Mouse (Mus musculus) lung, embryonic 14.5 days (tissue): ENCODE data around the gene Wls. TPM values are rescaled to one million over a fixed set of nuclear protein-coding genes. Genes with fewer than 3 reads are reported as not detected.

Experiments used
- ATAC-seq: fragments of 200-750 bp; cut with Nextera tagmentation; 2 replicates; pipeline ENCODE4 v1.8.0; 2017; ENCODE audit warnings: mild to moderate bottlenecking, moderate TSS enrichment, moderate library complexity; ENCODE audit not compliant: insufficient read depth
- DNase-seq: peaks from one replicate; pipeline ENCODE4 v3.0.0-alpha.2; 2015
- H3K27ac ChIP-seq: fragments of 300-500 bp; sonication (generic); 2 replicates; pipeline ENCODE4 v1.5.1; 2014; ENCODE audit warnings: low read depth, mild to moderate bottlenecking, moderate library complexity
- H3K27me3 ChIP-seq: fragments of 300-500 bp; sonication (generic); 2 replicates; pipeline ENCODE4 v1.6.1; 2014; ENCODE audit warnings: low read length, control low read depth; ENCODE audit not compliant: insufficient read depth
- H3K36me3 ChIP-seq: fragments of 300-500 bp; sonication (generic); 2 replicates; pipeline ENCODE4 v1.6.1; 2014; ENCODE audit warnings: control low read depth; ENCODE audit not compliant: insufficient read depth
- H3K4me1 ChIP-seq: fragments of 300-500 bp; sonication (generic); 2 replicates; pipeline ENCODE4 v1.6.1; 2014; ENCODE audit warnings: antibody characterized with exemption, control low read depth; ENCODE audit not compliant: insufficient read depth
- H3K4me2 ChIP-seq: fragments of 300-500 bp; sonication (generic); 2 replicates; pipeline ENCODE4 v1.6.1; 2014; ENCODE audit warnings: mild to moderate bottlenecking
- H3K4me3 ChIP-seq: fragments of 300-500 bp; sonication (generic); 2 replicates; pipeline ENCODE4 v1.5.1; 2014; ENCODE audit warnings: low read depth, low read length
- H3K9ac ChIP-seq: fragments of 300-500 bp; sonication (generic); 2 replicates; pipeline ENCODE4 v1.6.1; 2014
- H3K9me3 ChIP-seq: fragments of 300-500 bp; sonication (generic); 2 replicates; pipeline ENCODE4 v1.6.1; 2016; ENCODE audit warnings: low read depth, low read length, control low read depth
- CTCF ChIP-seq: IDR thresholded peaks from 2 replicates; pipeline ENCODE4 v1.5.1; 2016; ENCODE audit warnings: antibody characterized with exemption, low read depth
- WGBS: fragments of 180-500 bp; shearing (Covaris S2); extraction: QIAGEN DNeasy Blood & Tissue Kit; methylation state at CpG from one replicate; pipeline ENCODE4 v1.1.7; 2014; 5-methylcytosine and 5-hydroxymethylcytosine counted together
- polyA plus RNA-seq: library from polyadenylated mRNA; unstranded; fragments of >200 nt; fragmentation: Nextera tagmentation; extraction: Ambion mirVana; gene quantifications from 2 replicates; pipeline ENCODE4 v1.2.1, GENCODE M21; 2014

Gene Wls
- polyA plus RNA-seq, 1 experiment from 2014 or later = 153 TPM

- Histone ChIP-seq H3K4me2 (no peak overlapping the region), H3K27me3 (no peaks in the 10 kb centered on the region), H3K36me3 (no peaks in the 10 kb centered on the region; the same call in 1 of the 2 replicates), H3K4me3 (no peak overlapping the region), H3K27ac (no peak overlapping the region), H3K4me1 (peaks cover 3% of the 10 kb centered on the region; the same call in 1 of the 2 replicates), H3K9me3 (no peaks in the 10 kb centered on the region), H3K9ac (no peak overlapping the region)
- DNase-seq (no peak), ATAC-seq (no peak)
- 31% methylated on average over 2 of the region's 2 CpGs for WGBS
- no peak for TF ChIP-seq CTCF
Measured at GRCm38 (mm10) chr3:159883325-159883724, 43.9 kb downstream of the Wls start.

DNA sequence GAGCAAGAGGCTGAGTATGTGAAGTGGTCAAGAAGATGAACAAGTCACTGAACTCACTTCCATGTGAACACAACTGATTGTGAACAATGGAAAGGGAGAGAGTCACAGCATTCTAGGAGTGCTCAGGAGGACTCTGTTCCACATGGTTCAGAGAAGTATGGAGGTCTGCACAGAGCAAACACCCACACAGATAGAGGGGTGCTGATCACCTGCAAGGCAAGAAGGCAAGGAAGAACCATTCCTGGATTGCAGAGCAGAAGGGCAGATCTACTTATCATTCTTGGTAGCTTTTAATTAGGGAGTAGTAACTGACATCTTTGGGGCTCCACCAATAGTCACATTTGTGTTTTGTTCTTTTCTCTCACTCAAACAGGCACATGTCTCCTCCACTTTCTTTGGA is 45.3 kb downstream of the Wls start:
- Histone ChIP-seq H3K4me2 (no peak overlapping the region), H3K9me3 (no peaks in the 10 kb centered on the region), H3K27me3 (no peaks in the 10 kb centered on the region), H3K27ac (peak overlapping the region; percentile 39; the same call in 1 of the 2 replicates), H3K4me3 (no peak overlapping the region), H3K4me1 (peaks cover 3% of the 10 kb centered on the region; the same call in 1 of the 2 replicates), H3K36me3 (no peaks in the 10 kb centered on the region; the same call in 1 of the 2 replicates), H3K9ac (no peak overlapping the region)
- no peak for DNase-seq
- TF ChIP-seq CTCF = no peak
- ATAC-seq = peak; percentile 45; the same call in 1 of the 2 replicates

- no peaks in the 10 kb centered on the region; the same call in 1 of the 2 replicates for H3K36me3 ChIP-seq
- no peaks in the 10 kb centered on the region for H3K9me3 ChIP-seq
- no peak overlapping the region for H3K4me2 ChIP-seq
- TF ChIP-seq CTCF = no peak
- H3K27me3 ChIP-seq = no peaks in the 10 kb centered on the region
- no peak overlapping the region for H3K4me3 ChIP-seq
- ATAC-seq (peak; percentile 97), DNase-seq (peak; percentile 95)
- no peak overlapping the region for H3K9ac ChIP-seq
- peak overlapping the region; percentile 39; the same call in 1 of the 2 replicates for H3K27ac ChIP-seq
- WGBS = 5% methylated on average over 3 of the region's 3 CpGs
- H3K4me1 ChIP-seq = peaks cover 3% of the 10 kb centered on the region; the same call in 1 of the 2 replicates
Measured at GRCm38 (mm10) chr3:159885271-159885670, 45.8 kb downstream of the Wls start.

DNA sequence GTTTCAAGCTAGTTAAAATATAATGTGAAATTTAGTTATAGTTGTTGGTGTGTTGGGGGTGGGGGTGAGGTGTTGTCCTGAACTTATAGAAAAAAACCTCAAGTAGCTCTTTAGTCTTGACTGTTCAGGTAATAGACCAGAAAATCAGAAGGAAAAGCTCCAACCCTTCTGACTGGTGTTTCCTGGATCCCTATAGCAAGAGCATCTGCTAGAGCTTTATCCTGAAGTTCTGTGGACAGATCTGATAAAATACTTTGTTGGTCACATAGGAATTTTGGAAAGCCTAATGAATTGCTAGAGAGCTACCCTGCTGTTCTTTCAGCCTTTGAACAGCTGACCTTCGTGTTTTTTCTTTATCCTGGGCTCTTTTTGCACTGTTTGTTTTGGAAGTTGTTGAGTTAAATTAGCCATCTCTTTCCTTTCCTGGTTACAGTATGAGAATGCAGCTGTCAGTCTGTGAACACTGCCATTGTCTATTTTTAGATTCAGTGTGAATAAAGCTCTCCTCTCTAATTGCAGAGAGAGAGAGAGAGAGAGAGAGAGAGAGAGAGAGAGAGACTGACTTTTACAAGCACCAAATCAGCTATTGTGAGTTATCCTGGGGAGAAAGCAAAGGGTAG is 46.4 kb downstream of the Wls start:
- Histone ChIP-seq H3K4me1 (peaks cover 3% of the 10 kb centered on the region; the same call in 1 of the 2 replicates), H3K27me3 (no peaks in the 10 kb centered on the region), H3K9ac (no peak overlapping the region), H3K4me2 (no peak overlapping the region), H3K4me3 (no peak overlapping the region), H3K9me3 (no peaks in the 10 kb centered on the region), H3K27ac (no peak overlapping the region; the same call in 1 of the 2 replicates), H3K36me3 (no peaks in the 10 kb centered on the region; the same call in 1 of the 2 replicates)
- DNase-seq (peak; percentile 4), ATAC-seq (no peak)
- no peak for TF ChIP-seq CTCF
- 11% methylated on average over 1 of the region's 1 CpGs for WGBS

DNA sequence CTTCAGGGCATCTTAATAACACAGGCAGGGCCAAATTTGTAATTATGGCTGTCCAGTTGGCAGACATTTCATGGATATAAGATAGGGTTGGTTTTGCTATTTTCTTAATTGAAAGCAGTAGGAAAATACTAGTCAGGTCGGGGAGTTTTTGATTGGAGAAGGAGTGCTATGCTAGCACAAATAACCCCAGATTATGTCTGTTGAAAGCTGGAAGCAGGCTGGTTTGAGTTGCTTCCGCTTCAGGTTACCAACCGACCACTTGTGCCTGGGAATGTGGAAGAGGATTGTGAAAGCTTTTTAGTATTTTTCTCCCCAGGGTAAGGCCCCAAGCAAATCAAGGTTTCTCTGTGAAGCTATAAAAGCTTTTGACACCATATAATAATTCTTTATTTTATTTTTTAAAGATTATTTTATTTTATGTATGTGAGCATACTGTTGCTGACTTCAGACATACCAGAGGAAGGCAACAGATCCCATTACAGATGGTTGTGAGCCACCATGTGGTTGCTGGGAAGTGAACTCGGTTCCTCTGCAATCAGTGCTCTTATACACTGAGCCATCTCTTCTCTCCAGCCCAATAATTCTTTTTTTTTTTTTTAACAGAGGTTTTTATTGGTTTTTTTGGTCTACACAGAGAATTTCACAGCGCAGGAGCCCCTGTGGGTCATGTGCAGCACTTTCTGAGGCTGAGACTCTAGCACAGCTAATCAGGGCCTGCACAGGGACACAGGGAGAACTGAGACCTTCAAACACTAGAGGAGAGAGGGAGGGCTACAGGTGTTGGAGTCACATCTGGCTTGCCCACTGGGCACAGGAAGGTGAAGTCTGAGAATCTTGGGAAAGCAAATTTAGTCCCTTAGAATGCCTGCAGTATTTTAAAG is 50.9 kb downstream of the Wls start:
- H3K4me2 ChIP-seq = no peak overlapping the region
- ATAC-seq (no peak), DNase-seq (no peak)
- H3K9ac ChIP-seq = no peak overlapping the region
- H3K4me3 ChIP-seq = no peak overlapping the region
- no peaks in the 10 kb centered on the region for H3K27me3 ChIP-seq
- no peak for TF ChIP-seq CTCF
- H3K27ac ChIP-seq = no peak overlapping the region
- WGBS = 76% methylated on average over 5 of the region's 5 CpGs
- H3K9me3 ChIP-seq = no peaks in the 10 kb centered on the region
- H3K36me3 ChIP-seq = no peaks in the 10 kb centered on the region
- no peaks in the 10 kb centered on the region for H3K4me1 ChIP-seq

- Histone ChIP-seq H3K27ac (no peak overlapping the region), H3K27me3 (no peaks in the 10 kb centered on the region), H3K9me3 (no peaks in the 10 kb centered on the region), H3K4me3 (no peak overlapping the region), H3K9ac (no peak overlapping the region), H3K36me3 (no peaks in the 10 kb centered on the region), H3K4me2 (no peak overlapping the region), H3K4me1 (no peaks in the 10 kb centered on the region)
- 90% methylated on average over 8 of the region's 8 CpGs for WGBS
- DNase-seq (no peak), ATAC-seq (no peak)
- no peak for TF ChIP-seq CTCF
Measured at GRCm38 (mm10) chr3:159891057-159891752, 51.7 kb downstream of the Wls start.

DNA sequence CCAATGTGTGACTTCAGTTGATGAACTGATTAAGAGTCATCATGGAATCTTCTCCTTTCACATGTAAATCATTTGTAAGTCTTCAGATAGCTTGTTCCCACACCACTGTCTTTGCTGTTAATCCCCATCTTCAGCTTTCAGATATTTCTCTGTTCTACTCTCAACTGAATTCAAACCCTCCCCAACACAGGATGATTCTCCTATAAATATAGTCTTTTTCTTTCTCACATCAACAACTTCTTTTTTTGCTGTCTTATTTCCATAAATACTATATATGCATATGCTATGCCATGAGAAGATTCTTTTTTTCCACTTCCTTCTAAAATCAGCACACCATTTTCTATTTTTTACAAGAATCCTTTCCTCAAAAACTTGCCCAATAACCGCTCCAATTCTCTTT is 67.9 kb downstream of the Wls start:
- Histone ChIP-seq H3K9me3 (no peaks in the 10 kb centered on the region), H3K4me2 (no peak overlapping the region), H3K27me3 (no peaks in the 10 kb centered on the region), H3K36me3 (peaks cover 38% of the 10 kb centered on the region), H3K4me1 (no peaks in the 10 kb centered on the region), H3K4me3 (no peak overlapping the region), H3K9ac (no peak overlapping the region), H3K27ac (no peak overlapping the region)
- 81% methylated on average over 1 of the region's 1 CpGs for WGBS
- no peak for TF ChIP-seq CTCF
- DNase-seq (no peak), ATAC-seq (no peak)
